Mouse (Mus musculus): ENCODE data around the gene Mark3.

The Mark3 gene

GRCm38 (mm10) chr12:111677882-111678669 is 103.8 kb downstream of the Mark3 start, which contains the start of gene Trmt61a:
Gene Trmt61a, plus strand, starts transcription at chr12:111678105.
- peak; percentile 94 to 96 for DNase-seq

GRCm38 (mm10) chr12:111678670-111678933 is 104.3 kb downstream of the Mark3 start:
- DNase-seq, result no peak

GRCm38 (mm10) chr12:111678997-111679396 is 104.7 kb downstream of the Mark3 start:
- no peak for DNase-seq

- DNase-seq, result no peak
Measured at GRCm38 (mm10) chr12:111680661-111681060, 106.3 kb downstream of the Mark3 start.

- DNase-seq, result no peak
Measured at GRCm38 (mm10) chr12:111681305-111681704, 107.0 kb downstream of the Mark3 start.

DNA sequence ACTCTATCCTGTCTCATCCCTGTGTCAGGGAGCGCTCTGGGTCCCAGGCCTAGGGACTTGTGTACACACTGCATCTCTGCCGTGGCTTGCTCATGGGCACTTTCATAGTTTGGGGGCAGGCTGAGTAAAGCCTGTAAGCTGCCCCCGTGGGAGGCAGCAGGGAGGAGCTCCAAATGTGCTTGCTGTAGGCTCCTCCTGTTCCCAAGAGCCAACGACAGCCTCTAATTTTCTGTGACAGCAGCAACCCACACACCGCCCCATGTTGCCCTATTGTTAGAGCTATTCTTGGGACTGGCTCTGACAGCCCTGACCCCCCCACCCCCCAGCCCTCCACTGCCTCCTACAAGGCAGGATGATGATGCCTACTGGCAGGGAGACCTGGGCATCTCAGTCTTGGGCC is 107.7 kb downstream of the Mark3 start:
- no peak for DNase-seq

DNA sequence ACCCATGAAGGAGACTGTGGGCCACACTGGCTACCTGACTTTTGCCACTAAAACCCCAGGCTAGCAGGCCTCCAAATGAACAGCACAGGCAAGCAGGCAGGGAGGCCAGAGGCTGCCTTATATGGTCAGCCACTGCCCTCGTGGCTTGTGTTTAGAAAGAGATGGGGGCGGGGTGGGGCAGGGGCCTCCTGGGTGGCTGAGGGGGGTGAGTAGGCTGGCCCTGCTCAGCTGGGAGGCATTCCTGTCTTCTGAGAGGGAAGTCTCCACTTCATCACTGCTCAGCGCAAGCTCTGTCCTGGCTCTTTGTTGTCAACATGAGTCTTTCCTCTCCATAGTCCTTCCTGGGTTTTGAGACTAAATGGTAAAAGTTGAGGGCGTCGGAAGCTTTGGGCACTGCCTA is 108.5 kb downstream of the Mark3 start:
- no peak for DNase-seq

GRCm38 (mm10) chr12:111686390-111686789 is 112.1 kb downstream of the Mark3 start:
- no peak for DNase-seq

- DNase-seq, result peak; percentile 96 to 97
Measured at GRCm38 (mm10) chr12:111687350-111688068, 113.2 kb downstream of the Mark3 start.

DNA sequence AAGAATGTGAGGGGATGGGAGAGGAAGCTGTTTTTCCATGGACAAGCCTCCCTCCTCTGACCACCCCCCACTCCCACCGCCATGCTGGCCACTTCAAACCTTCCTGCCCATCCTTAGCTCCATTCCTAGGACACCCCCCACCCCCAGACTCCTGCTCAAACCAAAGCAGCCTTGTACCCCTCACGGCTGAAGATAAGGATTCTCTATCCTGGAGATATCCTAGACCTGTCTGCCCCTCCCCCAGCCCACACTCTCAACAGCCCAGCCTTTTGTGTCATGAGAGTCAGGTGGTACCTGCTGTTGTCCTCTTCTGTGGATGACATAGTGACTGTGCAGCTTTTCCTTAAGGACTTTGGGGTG is 113.7 kb downstream of the Mark3 start:
- no peak for DNase-seq

DNA sequence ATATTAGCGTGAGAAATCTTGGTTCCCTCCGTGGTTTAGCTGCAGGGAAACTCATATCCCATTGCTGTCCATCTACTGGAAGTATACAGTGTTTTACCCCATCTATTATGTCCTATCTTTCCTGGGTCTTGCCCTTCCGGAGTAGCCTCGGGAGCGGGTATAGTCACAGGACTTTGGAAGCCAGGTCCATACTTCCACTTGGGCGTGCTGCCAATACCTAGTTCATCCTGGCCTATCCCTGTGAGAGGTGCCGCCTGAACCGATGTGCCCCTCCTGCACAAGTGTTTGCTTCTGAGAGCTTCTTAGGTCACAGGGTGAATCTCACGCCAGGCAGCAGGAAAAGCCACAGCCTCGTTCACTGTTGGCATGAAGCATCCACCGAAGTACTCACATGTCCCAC is 115.1 kb downstream of the Mark3 start:
- DNase-seq, result peak; percentile 79 to 90

GRCm38 (mm10) chr12:111691346-111691872 is 117.1 kb downstream of the Mark3 start:
- peak; percentile 33 to 65 for DNase-seq

DNA sequence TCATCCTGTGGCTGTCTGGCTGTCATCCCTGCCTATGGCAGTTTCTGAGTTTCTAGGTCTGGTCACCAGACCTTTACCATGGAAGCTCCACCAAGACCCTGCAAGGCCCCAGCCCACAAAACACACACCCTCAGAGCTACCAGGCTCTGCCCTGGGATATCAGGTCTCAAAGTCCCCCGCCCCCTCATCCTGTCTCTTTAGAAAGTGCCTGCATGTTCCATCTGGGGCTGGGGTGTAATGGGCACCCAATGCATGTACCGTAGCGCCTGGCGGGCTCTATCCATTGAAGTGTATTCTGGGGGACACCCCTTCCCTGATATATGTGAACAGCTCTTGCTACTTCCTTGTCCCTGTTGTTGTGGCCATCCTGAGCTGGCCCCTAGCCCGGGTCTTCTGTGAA is 118.6 kb downstream of the Mark3 start:
- peak in 1 of 2 experiments; percentile 31 for DNase-seq

GRCm38 (mm10) chr12:111693341-111694270 is 119.3 kb downstream of the Mark3 start:
- peak; percentile 20 to 70 for DNase-seq

DNA sequence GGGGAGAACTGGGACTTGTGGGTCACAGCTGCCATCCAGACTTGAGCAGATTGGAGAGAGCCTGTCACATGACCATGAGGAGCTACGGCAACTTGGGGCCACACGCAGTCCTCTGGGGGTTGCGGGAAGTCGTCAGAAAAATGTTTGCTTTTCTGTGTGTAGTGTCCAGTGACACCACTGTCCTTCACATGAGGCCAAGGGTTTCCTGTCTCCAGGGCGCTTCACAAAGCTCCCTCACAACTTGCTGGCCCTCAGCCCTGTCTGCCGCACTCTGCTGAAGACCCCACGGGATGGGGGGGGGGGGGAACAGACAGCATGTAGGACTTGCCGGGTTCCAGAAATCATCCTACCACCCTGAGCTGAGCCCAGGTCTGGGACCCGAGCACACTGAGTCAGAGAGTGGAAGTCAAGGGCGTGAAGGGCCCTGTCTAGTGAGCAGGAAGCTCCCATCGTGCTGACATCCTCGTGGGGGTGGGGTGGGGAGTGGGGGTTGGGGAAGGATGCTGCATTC is 120.0 kb downstream of the Mark3 start:
- DNase-seq, result no peak

- peak in 1 of 2 experiments; percentile 49 for DNase-seq
Measured at GRCm38 (mm10) chr12:111694880-111695804, 120.8 kb downstream of the Mark3 start.

DNA sequence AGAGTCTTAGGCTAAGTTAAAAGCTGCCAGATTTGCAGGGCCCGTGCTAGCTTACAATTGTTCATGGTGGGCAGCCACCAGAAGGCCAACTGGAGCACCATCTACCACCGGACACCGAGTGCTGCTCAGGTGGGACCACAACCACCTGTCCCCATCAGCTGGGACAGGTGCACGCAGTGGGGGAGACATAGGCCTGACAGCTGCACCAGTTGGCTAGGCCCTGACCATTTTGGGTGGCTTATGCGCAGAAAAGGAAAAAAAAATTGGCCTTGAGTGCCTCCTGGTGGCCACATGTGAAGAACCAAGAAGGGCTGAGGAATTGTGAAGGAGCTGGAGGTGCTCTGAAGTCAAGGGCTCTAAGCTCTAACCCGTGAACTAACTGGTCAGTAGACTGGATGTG is 121.9 kb downstream of the Mark3 start:
- peak; percentile 75 to 82 for DNase-seq

DNA sequence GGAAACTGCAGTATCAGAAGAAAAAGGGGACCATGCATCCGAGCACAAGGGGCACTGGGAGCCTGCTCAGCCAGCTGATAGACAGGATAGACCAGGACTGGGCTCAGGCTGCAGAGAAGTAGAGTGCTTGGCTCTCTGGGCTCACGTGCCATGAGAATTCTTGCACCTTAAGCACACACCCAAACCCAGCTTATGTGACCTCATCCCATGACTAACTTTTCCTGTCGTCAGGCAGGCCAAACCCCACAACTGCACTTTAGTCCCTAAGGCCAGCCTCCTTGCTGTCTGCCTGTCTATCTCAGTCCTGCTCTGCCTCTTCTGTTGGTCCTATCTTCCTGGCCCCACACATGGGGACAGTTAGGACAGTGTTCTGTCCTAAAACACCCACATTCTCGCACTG is 123.4 kb downstream of the Mark3 start:
- DNase-seq, result peak in 1 of 2 experiments; percentile 28

- peak in 1 of 2 experiments; percentile 21 for DNase-seq
Measured at GRCm38 (mm10) chr12:111698346-111698913, 124.1 kb downstream of the Mark3 start.

DNA sequence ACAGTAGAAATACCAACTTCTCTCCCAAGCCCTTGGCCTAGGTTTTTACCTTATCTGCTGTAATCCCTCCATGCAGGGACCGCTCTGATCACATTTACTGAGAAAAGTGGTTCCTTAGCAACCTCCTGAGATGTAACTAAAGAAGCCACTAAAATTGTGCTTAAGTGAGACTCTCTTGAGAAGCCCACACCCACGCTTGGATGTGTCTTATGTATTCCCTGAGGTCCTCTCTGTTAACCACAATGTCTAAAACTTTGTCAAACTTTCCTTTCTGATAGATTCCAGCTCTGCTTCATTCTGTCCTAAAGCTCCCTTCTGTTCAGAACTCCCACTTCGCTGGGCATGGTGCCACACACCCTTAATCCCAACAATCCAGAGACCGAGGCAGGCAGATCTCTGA is 125.2 kb downstream of the Mark3 start:
- DNase-seq, result no peak

DNA sequence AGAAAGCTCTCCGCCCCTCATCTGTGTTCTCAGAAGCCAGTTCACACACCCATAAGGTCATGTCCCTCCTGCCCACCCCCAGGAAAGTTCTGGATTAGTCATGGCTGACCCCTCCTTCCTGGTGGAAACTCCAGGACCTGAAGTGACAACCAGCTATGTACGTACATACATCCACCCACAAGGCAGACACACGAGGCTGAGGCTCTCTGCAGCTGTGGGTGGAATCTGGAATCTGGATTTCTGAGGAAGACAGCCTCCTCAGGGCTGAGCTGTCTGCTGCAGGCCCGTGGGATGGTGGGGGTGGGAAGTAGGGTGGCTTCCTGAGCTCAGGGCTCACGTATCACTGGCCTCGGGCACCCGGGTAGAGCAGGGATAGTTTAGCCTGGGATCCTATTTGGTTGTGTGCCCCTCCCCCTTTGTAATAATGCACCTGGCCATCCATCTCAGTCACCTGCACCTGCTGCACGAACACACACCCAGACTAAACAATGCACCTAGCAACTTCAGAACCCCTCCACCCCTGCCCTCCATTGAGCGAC is 126.7 kb downstream of the Mark3 start:
- DNase-seq, result peak in 1 of 2 experiments; percentile 24

Measured in kidney, postnatal 25 days (tissue).